Mouse (Mus musculus): ENCODE data around the gene Btnl10.
"Not testable (repeated sequence)": the region's sequence is repeated elsewhere in the genome, so short reads cannot be mapped to it uniquely, and the experiment has no call there.

Btnl10 gene

DNA sequence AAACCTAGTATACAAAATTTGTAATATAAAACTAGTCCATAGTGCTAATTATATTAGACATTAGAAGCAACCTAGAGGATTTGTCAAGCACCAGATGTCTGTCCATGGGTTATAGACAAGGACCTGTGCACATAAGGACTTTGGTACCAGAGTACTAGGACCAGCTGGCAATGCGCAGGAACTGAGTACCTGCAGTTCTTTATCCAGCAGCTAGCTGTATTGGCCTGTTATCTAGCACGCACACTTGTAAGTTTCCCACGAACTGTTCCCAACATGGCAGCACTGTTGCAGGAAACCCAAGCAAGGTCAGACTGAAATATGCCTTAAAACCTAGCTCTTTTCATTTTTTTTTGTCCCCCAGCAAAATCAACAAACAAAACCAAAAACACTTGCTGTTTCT is 12.5 kb downstream of the Btnl10 start:
- no peak for DNase-seq (ENCODE audit: low read depth, low spot score)

- DNase-seq (ENCODE audit: low read depth, low spot score): no peak
Measured at GRCm38 (mm10) chr11:58931576-58931975, 13.9 kb downstream of the Btnl10 start.

GRCm38 (mm10) chr11:58937909-58938308 is 20.2 kb downstream of the Btnl10 start:
- peak; percentile 35 for DNase-seq (ENCODE audit: low read depth, low spot score)

- DNase-seq (ENCODE audit: low read depth, low spot score): peak; percentile 97
Measured at GRCm38 (mm10) chr11:58938322-58939087, 20.8 kb downstream of the Btnl10 start, which contains the start of gene Rnf187. Gene Rnf187 (minus strand): TSS chr11:58938916.

DNA sequence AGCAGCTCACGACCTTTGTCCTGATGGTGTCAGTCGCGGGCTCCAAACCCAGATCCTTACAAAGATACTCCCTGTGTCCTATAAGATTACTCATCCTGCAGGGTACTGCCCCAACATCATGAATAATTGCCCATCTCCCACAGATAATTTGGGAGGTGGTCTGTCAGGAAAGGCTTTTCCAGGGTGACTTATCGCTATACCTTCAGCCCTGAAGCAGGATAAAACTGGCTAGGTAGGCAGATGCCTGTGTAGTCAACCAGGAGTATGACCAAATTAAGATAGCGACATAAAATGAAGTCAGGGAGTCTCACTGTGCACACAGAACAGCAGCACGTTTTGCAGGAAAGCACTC is 21.4 kb downstream of the Btnl10 start:
- no peak for DNase-seq (ENCODE audit: low read depth, low spot score)

DNA sequence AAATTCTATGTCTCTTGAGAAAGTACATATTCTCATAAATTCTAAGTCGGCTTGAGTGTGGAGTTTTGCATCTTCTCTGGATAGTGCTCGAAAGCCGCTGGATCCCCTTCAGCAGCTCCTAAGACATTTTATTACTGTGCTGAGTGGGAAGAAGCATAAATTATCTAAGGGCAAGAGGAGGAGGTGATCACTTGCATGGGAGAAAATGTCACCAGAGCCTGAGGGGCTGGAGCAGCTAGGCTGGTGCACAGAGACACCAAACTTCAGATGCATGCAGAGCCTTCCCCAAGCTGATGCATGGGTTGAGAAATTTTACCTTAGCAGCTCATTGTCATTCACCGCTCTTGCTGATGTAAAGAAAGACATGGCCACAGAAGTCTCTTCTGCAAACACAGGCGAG is 26.4 kb downstream of the Btnl10 start:
- DNase-seq (ENCODE audit: low read depth, low spot score): no peak

DNA sequence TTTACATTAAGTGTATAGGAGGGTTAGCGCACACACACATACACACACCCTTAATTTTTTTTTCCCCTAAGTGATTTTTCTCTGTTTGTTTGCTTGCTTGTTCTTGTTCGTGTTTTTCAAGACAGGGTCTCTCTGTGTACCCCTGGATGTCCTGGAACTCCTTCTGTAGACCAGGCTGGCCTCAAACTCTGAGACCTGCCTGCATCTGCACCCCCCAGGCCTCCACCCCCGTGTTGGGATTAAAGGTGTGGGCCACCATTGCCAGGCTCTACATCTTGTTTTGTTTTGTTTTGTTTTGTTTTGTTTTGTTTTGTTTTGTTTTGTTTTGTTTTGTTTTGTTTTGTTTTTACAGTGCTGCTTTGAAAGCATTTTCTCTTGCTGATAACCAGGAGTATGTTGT is 29.6 kb downstream of the Btnl10 start:
- DNase-seq (ENCODE audit: low read depth, low spot score): no peak

DNA sequence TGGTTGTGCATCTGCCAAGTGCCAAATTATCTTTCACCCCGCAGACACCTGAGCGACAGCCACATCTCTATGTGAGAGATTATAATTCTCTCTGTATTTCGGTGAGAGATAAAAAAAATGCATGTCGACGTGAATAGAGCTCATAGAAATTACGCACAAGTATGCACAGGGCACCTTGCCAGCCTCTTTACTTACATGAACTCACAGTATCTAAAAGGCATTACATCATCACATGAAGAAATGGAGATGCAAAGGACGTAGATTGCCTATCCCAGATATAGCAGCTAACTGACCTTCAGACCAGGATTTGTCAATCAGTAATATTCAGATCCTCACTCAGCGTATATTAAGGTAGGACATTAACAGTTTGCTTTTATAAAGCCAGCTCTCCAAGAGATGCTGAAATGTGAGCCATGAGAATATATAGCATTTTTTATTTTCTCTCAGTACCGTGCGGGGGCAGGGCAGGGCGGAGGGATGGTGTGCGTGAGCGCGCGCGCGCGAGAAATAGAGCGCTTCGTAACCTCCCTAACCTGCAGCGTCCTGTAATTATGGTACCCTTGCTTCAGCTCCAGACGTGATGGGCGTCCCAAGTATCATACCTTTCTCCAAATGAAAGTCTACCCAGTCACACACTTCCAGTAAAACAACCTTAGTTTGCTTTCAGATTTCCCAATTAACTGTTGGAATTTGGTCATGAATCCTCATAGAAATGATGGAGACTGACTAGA is 30.3 kb downstream of the Btnl10 start:
- DNase-seq (ENCODE audit: low read depth, low spot score): no peak

DNA sequence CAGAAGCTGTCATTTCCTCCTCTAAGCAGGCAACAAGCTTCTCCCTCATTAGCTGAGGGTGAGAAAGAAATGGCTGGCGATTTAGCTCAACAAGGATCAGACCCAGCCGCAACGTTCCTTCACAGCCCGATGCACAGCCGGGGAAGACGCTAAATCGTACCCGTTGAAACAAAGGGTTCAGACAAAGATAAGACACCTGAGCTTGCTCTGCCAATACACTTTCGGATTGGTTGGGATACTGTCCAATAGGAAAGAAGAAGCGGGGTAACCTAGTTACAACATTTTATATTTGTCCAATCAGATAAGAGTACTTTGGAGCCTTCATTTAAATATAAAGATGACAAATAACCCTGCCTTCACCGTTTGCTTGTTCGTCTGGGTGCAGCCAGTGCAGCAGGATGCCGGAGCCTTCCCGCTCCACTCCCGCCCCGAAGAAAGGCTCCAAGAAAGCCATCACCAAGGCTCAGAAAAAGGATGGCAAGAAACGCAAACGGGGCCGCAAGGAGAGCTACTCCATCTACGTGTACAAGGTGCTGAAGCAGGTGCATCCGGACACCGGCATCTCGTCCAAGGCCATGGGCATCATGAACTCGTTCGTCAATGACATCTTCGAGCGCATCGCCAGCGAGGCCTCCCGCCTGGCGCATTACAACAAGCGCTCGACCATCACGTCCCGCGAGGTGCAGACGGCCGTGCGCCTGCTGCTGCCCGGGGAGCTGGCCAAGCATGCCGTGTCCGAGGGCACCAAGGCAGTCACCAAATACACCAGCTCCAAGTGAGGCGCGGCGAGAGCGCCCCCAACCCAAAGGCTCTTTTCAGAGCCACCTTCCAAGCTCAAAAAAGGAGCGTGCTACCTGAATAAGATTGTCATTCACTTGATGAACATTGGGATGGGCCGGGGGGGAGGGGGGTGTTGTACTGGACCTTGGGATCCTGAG is 31.1 kb downstream of the Btnl10 start, which contains the start of gene Hist3h2ba:
Gene Hist3h2ba, plus strand, starts transcription at position 379 of the 938 bp plus-strand sequence.
- DNase-seq (ENCODE audit: low read depth, low spot score): peak; percentile 96

DNA sequence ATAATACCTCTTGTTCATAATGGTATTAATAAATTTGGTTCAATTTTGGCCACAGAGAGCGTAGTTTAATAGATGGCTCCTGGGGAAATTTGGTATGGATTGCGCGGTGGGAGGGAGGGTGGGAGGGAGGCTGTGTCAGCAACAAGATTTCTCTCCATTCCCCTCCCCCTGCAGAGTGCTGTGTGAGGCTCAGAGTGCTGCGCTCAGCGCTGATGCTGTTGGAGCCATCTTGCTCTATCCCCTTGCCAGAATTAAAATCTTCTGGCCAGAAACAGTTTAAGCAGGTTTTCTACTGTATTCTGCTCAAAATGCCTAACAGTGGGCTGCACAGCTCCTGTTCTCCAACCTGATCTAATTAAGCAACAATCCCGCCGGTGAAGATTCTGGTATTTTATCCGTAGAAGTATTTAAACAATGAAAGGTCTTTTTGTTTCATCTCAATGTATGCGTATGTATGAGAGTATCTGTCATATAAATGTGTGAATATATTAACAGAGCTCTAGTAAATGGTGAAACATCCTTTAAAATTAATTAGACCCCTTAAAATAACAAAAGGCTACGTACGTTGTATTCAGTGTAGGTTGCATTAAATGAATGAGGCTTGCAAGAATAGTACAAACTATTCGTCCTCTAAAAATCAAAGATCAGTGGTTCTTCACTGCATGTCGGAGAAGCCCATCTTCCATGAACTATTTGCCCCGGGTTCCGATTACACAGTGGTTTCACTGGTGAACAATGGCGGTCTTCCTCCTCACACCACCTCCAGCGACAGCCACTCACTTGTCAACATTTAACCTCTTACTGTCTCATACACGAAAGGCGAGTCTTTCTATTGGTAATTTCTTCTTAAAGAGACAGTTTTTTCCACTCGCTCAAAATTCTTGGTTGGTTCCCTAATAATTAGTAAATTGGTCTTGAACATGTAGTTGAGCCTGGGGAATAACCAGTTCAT is 32.0 kb downstream of the Btnl10 start:
- peak; percentile 69 for DNase-seq (ENCODE audit: low read depth, low spot score)

GRCm38 (mm10) chr11:58951210-58951609 is 33.5 kb downstream of the Btnl10 start:
- no peak for DNase-seq (ENCODE audit: low read depth, low spot score)

- peak; percentile 38 for DNase-seq (ENCODE audit: low read depth, low spot score)
Measured at GRCm38 (mm10) chr11:58953351-58954169, 35.9 kb downstream of the Btnl10 start.

DNA sequence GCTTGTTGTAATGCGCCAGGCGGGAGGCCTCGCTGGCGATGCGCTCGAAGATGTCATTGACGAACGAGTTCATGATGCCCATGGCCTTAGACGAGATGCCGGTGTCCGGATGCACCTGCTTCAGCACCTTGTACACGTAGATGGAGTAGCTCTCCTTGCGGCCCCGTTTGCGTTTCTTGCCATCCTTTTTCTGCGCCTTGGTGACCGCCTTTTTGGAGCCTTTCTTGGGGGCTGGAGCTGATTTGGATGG is 36.4 kb downstream of the Btnl10 start:
- not testable (repeated sequence) for DNase-seq (ENCODE audit: low read depth, low spot score)

DNA sequence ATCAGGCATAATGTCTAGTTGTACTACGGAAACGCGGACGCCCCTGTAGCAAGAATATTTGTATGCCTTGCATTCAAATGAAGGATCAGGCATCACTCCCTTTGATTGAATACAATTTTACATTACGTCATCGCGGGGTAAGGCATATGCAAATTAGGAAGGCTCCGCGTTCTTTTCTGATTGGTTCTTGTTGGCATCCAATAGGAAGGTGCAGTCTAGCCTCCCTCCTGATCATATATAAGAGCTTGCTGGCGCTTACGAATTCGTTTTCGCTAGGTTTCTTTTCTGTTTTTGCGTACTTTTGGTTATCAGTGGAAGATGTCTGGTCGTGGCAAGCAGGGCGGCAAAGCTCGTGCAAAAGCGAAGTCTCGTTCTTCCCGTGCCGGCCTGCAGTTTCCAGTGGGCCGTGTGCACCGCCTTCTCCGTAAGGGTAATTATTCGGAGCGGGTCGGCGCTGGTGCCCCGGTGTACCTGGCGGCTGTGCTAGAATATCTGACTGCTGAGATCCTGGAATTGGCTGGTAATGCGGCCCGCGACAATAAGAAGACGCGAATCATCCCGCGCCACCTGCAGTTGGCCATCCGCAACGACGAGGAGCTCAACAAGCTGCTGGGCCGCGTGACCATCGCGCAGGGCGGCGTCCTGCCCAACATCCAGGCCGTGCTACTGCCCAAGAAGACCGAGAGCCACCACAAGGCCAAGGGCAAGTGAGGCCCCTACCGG is 36.9 kb downstream of the Btnl10 start, which contains the start of the genes Hist3h2a and Trim17:
Gene Hist3h2a, plus strand, starts transcription at position 266 of the 723 bp plus-strand sequence.
Gene Trim17, plus strand, starts transcription at position 266 of the 723 bp plus-strand sequence.
- DNase-seq (ENCODE audit: low read depth, low spot score): peak; percentile 99

GRCm38 (mm10) chr11:58955143-58955867 is 37.6 kb downstream of the Btnl10 start:
- no peak for DNase-seq (ENCODE audit: low read depth, low spot score)

GRCm38 (mm10) chr11:58955868-58956257 is 38.2 kb downstream of the Btnl10 start:
- DNase-seq (ENCODE audit: low read depth, low spot score): no peak

- no peak for DNase-seq (ENCODE audit: low read depth, low spot score)
Measured at GRCm38 (mm10) chr11:58957226-58957914, 39.7 kb downstream of the Btnl10 start.

DNA sequence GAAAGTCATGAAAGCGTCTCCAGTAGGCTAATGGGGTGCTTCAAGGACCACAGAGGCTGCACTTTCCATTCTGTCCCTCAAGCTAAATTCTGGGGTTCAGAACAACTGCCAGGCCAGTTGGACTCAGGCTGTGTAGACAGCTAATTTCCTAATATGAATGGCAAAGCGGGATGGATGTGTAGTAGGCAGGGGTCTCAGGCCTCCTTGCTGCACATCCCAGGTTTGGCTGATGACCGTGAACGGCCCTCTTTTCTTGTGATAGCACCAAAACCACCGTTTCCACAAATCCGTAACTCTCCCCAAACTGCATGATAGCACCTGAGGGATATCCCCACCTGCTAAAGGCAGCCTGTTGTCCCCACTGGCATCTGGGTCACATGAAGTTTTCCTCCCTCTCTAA is 40.8 kb downstream of the Btnl10 start:
- DNase-seq (ENCODE audit: low read depth, low spot score): no peak
